Mouse (Mus musculus) G1E (cell line): ENCODE results near the gene Tbr1. TPM values are rescaled to one million over a fixed set of nuclear protein-coding genes. Genes with fewer than 3 reads are reported as not detected.

Experiments
- ATAC-seq: 2 replicates; pipeline ENCODE4 v1.8.0; 2016; ENCODE audit warnings: mild to moderate bottlenecking; ENCODE audit not compliant: insufficient number of reproducible peaks, poor library complexity, low FRiP score, severe bottlenecking; ENCODE audit errors: extremely low read depth
- DNase-seq: peaks from one replicate; pipeline ENCODE4 v3.0.0; 2012; ENCODE audit warnings: low spot score
- H3K27me3 ChIP-seq: 2 replicates; pipeline ENCODE4 v1.6.1; 2012; ENCODE audit warnings: mild to moderate bottlenecking, low read length, inconsistent platforms; ENCODE audit not compliant: insufficient read depth
- H3K36me3 ChIP-seq: replicated peaks from 2 replicates; pipeline ENCODE3; 2012; ENCODE audit warnings: mild to moderate bottlenecking, inconsistent platforms
- H3K4me1 ChIP-seq: 2 replicates; pipeline ENCODE4 v1.6.1; 2012; ENCODE audit warnings: low read depth, low read length, inconsistent platforms, mixed read lengths; ENCODE audit not compliant: insufficient read depth
- H3K4me3 ChIP-seq: 2 replicates; pipeline ENCODE4 v1.5.1; 2012; ENCODE audit warnings: low read depth, mild to moderate bottlenecking, inconsistent platforms, low read length, moderate library complexity, mixed read lengths
- H3K9me3 ChIP-seq: replicated peaks from 2 replicates; pipeline ENCODE4 v1.6.1; 2012; ENCODE audit warnings: inconsistent platforms
- CTCF ChIP-seq: IDR thresholded peaks from 2 replicates; pipeline ENCODE4 v1.5.1; 2012; ENCODE audit warnings: low read depth, low read length, inconsistent platforms, mixed read lengths
- GATA1 ChIP-seq: IDR thresholded peaks from 2 replicates; pipeline ENCODE4 v1.6.1; 2012; ENCODE audit warnings: borderline replicate concordance, low read length, inconsistent platforms, mixed read lengths
- GATA2 ChIP-seq: IDR thresholded peaks from 2 replicates; pipeline ENCODE4 v1.6.1; 2012; ENCODE audit warnings: low read depth, low read length, inconsistent platforms, borderline replicate concordance
- POLR2AphosphoS5 ChIP-seq: IDR thresholded peaks from 2 replicates; pipeline ENCODE4 v1.6.1; 2012; ENCODE audit warnings: low read depth, low read length, inconsistent platforms; ENCODE audit not compliant: insufficient replicate concordance
- TAL1 ChIP-seq: conservative IDR thresholded peaks from 2 replicates; pipeline ENCODE4 v1.6.1; 2012; ENCODE audit warnings: low read depth, low read length, inconsistent platforms, mixed read lengths
- polyA plus RNA-seq: library from polyadenylated mRNA; stranded (reverse); fragments of >175 nt; gene quantifications from 2 replicates; pipeline ENCODE4 v1.2.3, GENCODE M21; 2012
- total RNA-seq, 2 experiments: library from RNA; stranded (forward) in 1 of 2; stranded (reverse) in 1 of 2; fragments of 200-1000 nt in 1 of 2; fragments of >200 nt in 1 of 2; fragmentation: Nextera tagmentation in 1 of 2; gene quantifications; 2 replicates each; pipeline ENCODE4 v1.2.3; 2014 to 2017

The Tbr1 gene
- total and polyA plus RNA-seq, 3 experiments = 0.08 to 1.4 (median 0.44) TPM

DNA sequence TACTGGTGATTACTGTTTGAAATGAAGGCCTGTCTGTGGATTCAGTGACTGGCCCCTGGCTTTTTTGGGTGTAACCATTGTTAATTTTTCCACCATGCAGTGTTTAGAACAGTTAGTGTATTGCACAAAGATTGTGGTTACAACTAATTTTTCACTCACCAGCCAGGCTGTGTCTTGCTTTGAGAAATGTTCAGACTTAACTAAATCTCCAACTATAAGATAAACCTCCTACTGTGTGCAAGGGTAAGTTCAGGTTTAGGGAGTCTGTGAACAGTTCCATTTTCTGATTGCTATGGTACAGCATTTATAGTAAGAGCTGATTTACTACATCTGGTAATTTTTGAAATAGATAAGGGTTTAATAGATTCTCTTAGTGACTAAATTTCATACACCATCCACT is 21.9 kb upstream of the Tbr1 start:
- no peak for ATAC-seq
- Histone ChIP-seq H3K27me3 (no peaks in the 10 kb centered on the region), H3K9me3 (no peaks in the 10 kb centered on the region), H3K4me1 (no peaks in the 10 kb centered on the region), H3K36me3 (peaks cover 56% of the 10 kb centered on the region), H3K4me3 (no peak overlapping the region)
- DNase-seq = no peak
- TF ChIP-seq TAL1 (no peak), GATA2 (no peak), CTCF (no peak), GATA1 (no peak), POLR2AphosphoS5 (no peak)

DNA sequence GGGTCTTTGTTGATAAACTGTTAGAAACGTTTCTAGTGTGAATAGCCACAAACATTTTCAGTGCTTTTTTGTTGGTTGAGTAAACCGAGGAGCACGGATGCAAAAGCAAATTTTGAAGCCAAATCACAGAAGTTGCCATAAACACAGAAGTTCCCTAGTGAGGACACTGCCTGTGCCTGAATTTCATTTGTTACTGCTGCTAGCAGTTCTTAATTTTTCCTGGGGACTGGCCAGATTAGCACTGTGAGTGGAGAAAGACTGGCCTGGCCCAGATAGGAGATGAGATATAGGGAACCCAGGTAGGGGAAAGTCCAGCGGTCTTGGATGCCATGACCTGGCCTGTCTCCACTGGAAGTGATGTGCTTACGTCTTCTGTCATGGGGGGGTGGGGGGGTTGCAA is 7.8 kb upstream of the Tbr1 start:
- Histone ChIP-seq H3K9me3 (no peaks in the 10 kb centered on the region), H3K27me3 (no peaks in the 10 kb centered on the region), H3K36me3 (peaks cover 59% of the 10 kb centered on the region), H3K4me1 (no peaks in the 10 kb centered on the region), H3K4me3 (no peak overlapping the region)
- no peak for TF ChIP-seq TAL1
- no peak for TF ChIP-seq CTCF
- TF ChIP-seq GATA2 = no peak
- no peak for TF ChIP-seq GATA1
- no peak for TF ChIP-seq POLR2AphosphoS5
- no peak for ATAC-seq
- DNase-seq = no peak

- Histone ChIP-seq H3K9me3 (no peaks in the 10 kb centered on the region), H3K36me3 (peaks cover 58% of the 10 kb centered on the region), H3K4me1 (no peaks in the 10 kb centered on the region), H3K27me3 (no peaks in the 10 kb centered on the region), H3K4me3 (no peak overlapping the region)
- no peak for ATAC-seq
- DNase-seq = no peak
- TF ChIP-seq POLR2AphosphoS5 = no peak
- TF ChIP-seq GATA2 = no peak
- TF ChIP-seq TAL1 = no peak
- no peak for TF ChIP-seq CTCF
- no peak for TF ChIP-seq GATA1
Measured at GRCm38 (mm10) chr2:61798048-61798447, 4.7 kb upstream of the Tbr1 start.

- Histone ChIP-seq H3K27me3 (peaks cover 9% of the 10 kb centered on the region), H3K4me3 (no peak overlapping the region), H3K4me1 (no peaks in the 10 kb centered on the region), H3K9me3 (peaks cover 9% of the 10 kb centered on the region), H3K36me3 (peaks cover 35% of the 10 kb centered on the region)
- ATAC-seq (no peak), DNase-seq (no peak)
- TF ChIP-seq CTCF (no peak), GATA1 (no peak), GATA2 (no peak), TAL1 (no peak), POLR2AphosphoS5 (no peak)
Measured at GRCm38 (mm10) chr2:61803443-61804367, 975 bp downstream of the Tbr1 start.

GRCm38 (mm10) chr2:61804382-61804840 is 1.7 kb downstream of the Tbr1 start:
- Histone ChIP-seq H3K4me3 (no peak overlapping the region), H3K9me3 (peaks cover 9% of the 10 kb centered on the region), H3K27me3 (peaks cover 13% of the 10 kb centered on the region), H3K36me3 (peaks cover 32% of the 10 kb centered on the region), H3K4me1 (no peaks in the 10 kb centered on the region)
- TF ChIP-seq GATA1 (no peak), POLR2AphosphoS5 (no peak), GATA2 (no peak), TAL1 (no peak), CTCF (no peak)
- ATAC-seq (no peak), DNase-seq (no peak)

- no peaks in the 10 kb centered on the region for H3K4me1 ChIP-seq
- ATAC-seq (no peak), DNase-seq (no peak)
- TF ChIP-seq GATA1 (no peak), TAL1 (no peak)
- peaks cover 13% of the 10 kb centered on the region for H3K27me3 ChIP-seq
- H3K36me3 ChIP-seq = peaks cover 30% of the 10 kb centered on the region
- H3K4me3 ChIP-seq = 0 out of 2 replicates have a peak overlapping the region, but pooled peaks have one; percentile 2
- H3K9me3 ChIP-seq = peaks cover 9% of the 10 kb centered on the region
Measured at GRCm38 (mm10) chr2:61804841-61805540, 2.3 kb downstream of the Tbr1 start.
